Mouse (Mus musculus) embryonic fibroblast, embryonic 13.5 days (primary cell): ENCODE measurements around the gene 1110025L11Rik. TPM values are rescaled to one million over a fixed set of nuclear protein-coding genes. Genes with fewer than 3 reads are reported as not detected.
"Not testable (repeated sequence)": the region's sequence is repeated elsewhere in the genome, so short reads cannot be mapped to it uniquely, and the experiment has no call there.

Experiments used
- H3K27ac ChIP-seq: 2 replicates; pipeline ENCODE4 v1.5.1; 2012; ENCODE audit warnings: low read length, control low read depth, inconsistent platforms; ENCODE audit not compliant: insufficient read depth
- H3K4me1 ChIP-seq: 2 replicates; pipeline ENCODE4 v1.6.1; 2011; ENCODE audit warnings: low read length; ENCODE audit not compliant: control insufficient read depth, insufficient read depth
- H3K4me3 ChIP-seq: 2 replicates; pipeline ENCODE4 v1.5.1; 2011; ENCODE audit warnings: mild to moderate bottlenecking, control low read depth, low read length; ENCODE audit not compliant: insufficient read depth
- CTCF ChIP-seq: IDR thresholded peaks from 2 replicates; pipeline ENCODE4 v1.5.1; 2011; ENCODE audit warnings: mild to moderate bottlenecking, control low read depth, low read length, moderate library complexity, borderline replicate concordance; ENCODE audit not compliant: insufficient read depth
- POLR2A ChIP-seq: IDR thresholded peaks from 2 replicates; pipeline ENCODE4 v1.6.1; 2011; ENCODE audit warnings: low read depth, mild to moderate bottlenecking, control low read depth, low read length, moderate library complexity
- polyA plus RNA-seq: library from polyadenylated mRNA; stranded (reverse); fragments of >200 nt; gene quantifications from 2 replicates; pipeline ENCODE4 v1.2.4, GENCODE M21; 2011; ENCODE audit warnings: low read depth; ENCODE audit not compliant: missing spikeins, insufficient read length

Gene 1110025L11Rik
- polyA plus RNA-seq, result not detected in 2 replicates

DNA sequence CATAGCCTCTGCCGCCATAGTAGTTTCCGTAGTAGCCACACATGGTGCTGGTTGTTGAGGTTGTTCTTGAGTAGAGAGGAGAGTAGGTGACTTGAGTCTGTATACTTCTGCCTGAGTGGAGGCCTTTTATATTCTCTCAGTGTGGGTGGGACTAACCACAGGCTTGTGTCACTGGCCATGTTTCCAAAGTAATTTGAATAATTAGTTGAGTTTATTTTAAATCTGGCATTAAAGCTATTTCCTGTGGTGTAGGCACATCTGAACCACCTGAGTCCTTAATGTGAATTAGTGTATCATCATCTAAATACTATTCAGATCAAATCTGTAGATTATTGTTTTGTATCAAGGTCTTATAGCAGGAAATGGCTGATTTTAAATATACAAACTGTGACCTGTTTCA is at the start of gene 1110025L11Rik:
Gene 1110025L11Rik (minus strand): TSS at position 101 of the 400 bp plus-strand sequence.
- not testable (repeated sequence) for H3K4me3 ChIP-seq, H3K27ac ChIP-seq, H3K4me1 ChIP-seq

GRCm38 (mm10) chr16:89071041-89071440 is 7.2 kb upstream of the 1110025L11Rik start:
- not testable (repeated sequence) for H3K27ac ChIP-seq, H3K4me3 ChIP-seq, H3K4me1 ChIP-seq

DNA sequence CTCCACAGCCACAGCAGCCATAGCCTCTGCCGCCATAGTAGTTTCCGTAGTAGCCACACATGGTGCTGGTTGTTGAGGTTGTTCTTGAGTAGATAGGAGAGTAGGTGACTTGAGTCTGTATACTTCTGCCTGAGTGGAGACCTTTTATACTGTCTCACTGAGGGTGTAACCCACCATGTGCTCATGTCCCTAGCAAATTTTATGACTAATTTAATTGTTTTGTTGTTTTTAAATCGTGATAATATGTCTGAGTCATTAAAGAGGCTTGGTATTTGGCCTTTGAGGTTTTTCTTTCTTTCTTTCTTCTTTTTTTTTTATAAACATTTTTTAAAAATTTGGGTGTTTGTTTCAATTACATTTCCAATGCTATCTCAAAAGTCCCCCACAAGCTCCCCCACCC is 16.0 kb downstream of the 1110025L11Rik start, which contains the start of gene Krtap6-5:
Gene Krtap6-5 (minus strand): TSS at position 101 of the 400 bp plus-strand sequence.
- no peak within 1 kb of the TSS for H3K4me3 ChIP-seq
- TF ChIP-seq CTCF (no peak), POLR2A (no peak)

GRCm38 (mm10) chr16:89041372-89041771 is 22.4 kb downstream of the 1110025L11Rik start, which contains the start of gene Gm10228:
Gene Gm10228 (minus strand): TSS chr16:89041472.
- H3K4me1 ChIP-seq, H3K27ac ChIP-seq, H3K4me3 ChIP-seq: not testable (repeated sequence)

More for the DNA sequence above, 16.0 kb downstream of the 1110025L11Rik start, which contains the start of gene Krtap6-5:
- H3K4me1 ChIP-seq, result no peaks in the 10 kb centered on the region
- no peak within 1 kb of the TSS for H3K27ac ChIP-seq

DNA sequence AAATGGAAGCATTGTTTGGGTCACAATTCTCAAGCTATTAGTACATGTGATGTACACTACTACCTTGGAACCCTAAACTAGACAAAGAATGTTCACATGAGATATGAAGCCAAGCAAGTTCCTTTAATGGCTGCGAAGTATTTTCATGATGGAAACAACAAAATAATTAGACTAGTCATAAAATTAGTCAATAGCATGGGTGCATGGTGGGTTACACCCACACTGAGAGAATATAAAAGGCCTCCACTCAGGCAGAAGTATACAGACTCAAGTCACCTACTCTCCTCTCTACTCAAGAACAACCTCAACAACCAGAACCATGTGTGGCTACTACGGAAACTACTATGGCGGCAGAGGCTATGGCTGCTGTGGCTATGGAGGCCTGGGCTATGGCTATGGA is 32.4 kb downstream of the 1110025L11Rik start, which contains the start of gene Krtap6-1:
Gene Krtap6-1 (plus strand): TSS at position 301 of the 400 bp plus-strand sequence.
- not testable (repeated sequence) for H3K4me1 ChIP-seq, H3K4me3 ChIP-seq, H3K27ac ChIP-seq

DNA sequence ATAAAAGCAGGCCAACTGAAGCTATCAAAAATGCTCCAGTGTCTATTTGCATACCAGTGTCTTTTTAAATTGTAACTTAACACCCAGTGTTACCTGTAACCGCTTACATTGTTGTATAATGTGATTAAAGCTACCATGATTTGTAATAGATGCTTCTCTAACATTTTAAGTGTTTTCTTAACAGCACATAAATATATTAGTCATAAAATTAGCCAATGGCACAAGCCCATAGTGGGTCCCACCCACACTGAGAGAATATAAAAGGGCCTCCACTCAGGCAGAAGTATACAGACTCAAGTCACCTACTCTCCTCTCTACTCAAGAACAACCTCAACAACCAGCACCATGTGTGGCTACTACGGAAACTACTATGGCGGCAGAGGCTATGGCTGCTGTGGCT is 48.8 kb downstream of the 1110025L11Rik start, which contains the start of gene Gm10229:
Gene Gm10229 (plus strand): TSS at position 301 of the 400 bp plus-strand sequence.
- not testable (repeated sequence) for H3K4me3 ChIP-seq, H3K4me1 ChIP-seq, H3K27ac ChIP-seq

DNA sequence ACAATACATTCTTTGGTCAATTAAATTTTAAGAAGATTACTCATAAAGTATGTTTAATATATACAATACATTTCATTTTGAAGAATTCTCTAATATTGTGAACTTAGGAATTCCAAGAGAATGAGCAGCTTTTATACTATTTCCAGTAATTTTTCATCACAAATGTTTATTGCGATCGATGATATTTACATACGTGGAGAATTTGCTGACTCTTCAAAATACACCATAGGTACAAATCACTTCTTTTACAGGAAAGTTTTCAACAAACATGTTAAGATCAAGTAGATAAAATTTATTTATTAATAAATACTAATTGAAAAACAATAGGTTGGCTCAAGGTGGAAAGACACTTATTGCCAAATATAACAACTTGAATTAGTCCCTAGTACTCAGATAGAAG is 49.8 kb downstream of the 1110025L11Rik start:
- Histone ChIP-seq H3K4me1 (no peaks in the 10 kb centered on the region), H3K27ac (no peak overlapping the region), H3K4me3 (no peak overlapping the region)
- no peak for TF ChIP-seq CTCF
- no peak for TF ChIP-seq POLR2A

Other genes with a start within 250 kb of the 1110025L11Rik start
- not detected in 2 replicates for gene Krtap15, start 243.8 kb downstream of the 1110025L11Rik start, polyA plus RNA-seq
- not detected in 2 replicates for gene Krtap14, start 237.9 kb downstream of the 1110025L11Rik start, polyA plus RNA-seq
- gene Krtap19-1, start 194.6 kb downstream of the 1110025L11Rik start, polyA plus RNA-seq, result not detected in 2 replicates
- gene Krtap19-2, start 189.7 kb downstream of the 1110025L11Rik start, polyA plus RNA-seq, result not detected in 2 replicates
- not detected in 2 replicates for gene Krtap19-3, start 186.0 kb downstream of the 1110025L11Rik start, polyA plus RNA-seq
- not detected in 2 replicates for gene Krtap19-4, start 178.9 kb downstream of the 1110025L11Rik start, polyA plus RNA-seq
- not detected in 2 replicates for gene Krtap19-5, start 167.5 kb downstream of the 1110025L11Rik start, polyA plus RNA-seq
- gene Krtap19-9b, start 131.7 kb downstream of the 1110025L11Rik start, polyA plus RNA-seq, result not detected in 2 replicates
- not detected in 2 replicates for gene Krtap16-3, start 101.1 kb downstream of the 1110025L11Rik start, polyA plus RNA-seq
- gene Krtap22-2, start 53.2 kb downstream of the 1110025L11Rik start, polyA plus RNA-seq, result not detected in 2 replicates
- not detected in 2 replicates for gene Gm10229, start 48.7 kb downstream of the 1110025L11Rik start, polyA plus RNA-seq
- gene Krtap6-1, start 32.3 kb downstream of the 1110025L11Rik start, polyA plus RNA-seq, result not detected in 2 replicates
- gene Gm10228, start 22.5 kb downstream of the 1110025L11Rik start, polyA plus RNA-seq, result not detected in 2 replicates
- not detected in 2 replicates for gene Krtap6-5, start 16.1 kb downstream of the 1110025L11Rik start, polyA plus RNA-seq
- gene Krtap6-3, start 20.0 kb upstream of the 1110025L11Rik start, polyA plus RNA-seq, result not detected in 2 replicates
- gene Gm6358, start 76.8 kb upstream of the 1110025L11Rik start, polyA plus RNA-seq, result not detected in 2 replicates
- not detected in 2 replicates for gene Gm10061, start 87.1 kb upstream of the 1110025L11Rik start, polyA plus RNA-seq
- gene Gm9789, start 94.0 kb upstream of the 1110025L11Rik start, polyA plus RNA-seq, result not detected in 2 replicates
- not detected in 2 replicates for gene Gm7735, start 105.5 kb upstream of the 1110025L11Rik start, polyA plus RNA-seq
- not detected in 2 replicates for gene 1110057P08Rik, start 110.7 kb upstream of the 1110025L11Rik start, polyA plus RNA-seq
- not detected in 2 replicates for gene Krtap20-2, start 141.9 kb upstream of the 1110025L11Rik start, polyA plus RNA-seq